Mouse (Mus musculus) forebrain, embryonic 14.5 days (tissue): ENCODE data around the gene Itga3. TPM values are rescaled to one million over a fixed set of nuclear protein-coding genes. Genes with fewer than 3 reads are reported as not detected.

Experiments used
- ATAC-seq: fragments of 200-750 bp; cut with Nextera tagmentation; 2 replicates; pipeline ENCODE4 v1.8.0; 2017; ENCODE audit warnings: mild to moderate bottlenecking, moderate library complexity
- DNase-seq: peaks from one replicate; pipeline ENCODE4 v3.0.0-alpha.2; 2015; ENCODE audit warnings: low spot score
- H3K27ac ChIP-seq: fragments of 300-500 bp; sonication (generic); 2 replicates; pipeline ENCODE4 v1.5.1; 2014; ENCODE audit warnings: low read depth, mild to moderate bottlenecking, control low read depth, low read length, moderate library complexity
- H3K27me3 ChIP-seq: fragments of 300-500 bp; sonication (generic); replicated peaks from 2 replicates; pipeline ENCODE4 v1.6.1; 2014; ENCODE audit warnings: low read length, control low read depth, mixed read lengths; ENCODE audit not compliant: control insufficient read depth, insufficient read depth
- H3K36me3 ChIP-seq: fragments of 300-500 bp; sonication (generic); 2 replicates; pipeline ENCODE4 v1.6.1; 2014; ENCODE audit warnings: low read length, control low read depth; ENCODE audit not compliant: control insufficient read depth, insufficient read depth
- H3K4me1 ChIP-seq: fragments of 300-500 bp; sonication (generic); 2 replicates; pipeline ENCODE4 v1.6.1; 2014; ENCODE audit warnings: antibody characterized with exemption, low read length, control low read depth; ENCODE audit not compliant: control insufficient read depth, insufficient read depth
- H3K4me2 ChIP-seq: fragments of 300-500 bp; sonication (generic); 2 replicates; pipeline ENCODE4 v1.6.1; 2014; ENCODE audit warnings: mild to moderate bottlenecking, control low read depth, low read length
- H3K4me3 ChIP-seq: fragments of 300-500 bp; sonication (generic); 2 replicates; pipeline ENCODE4 v1.5.1; 2014; ENCODE audit warnings: low read depth, low read length, control low read depth
- H3K9ac ChIP-seq: fragments of 300-500 bp; sonication (generic); 2 replicates; pipeline ENCODE4 v1.6.1; 2014; ENCODE audit warnings: mild to moderate bottlenecking, low read length, control low read depth, moderate library complexity
- H3K9me3 ChIP-seq: fragments of 300-500 bp; sonication (generic); replicated peaks from 2 replicates; pipeline ENCODE4 v1.6.1; 2016; ENCODE audit warnings: low read length, control low read depth, mixed read lengths; ENCODE audit not compliant: control insufficient read depth
- WGBS: fragments of 180-500 bp; shearing (Covaris S2); extraction: QIAGEN DNeasy Blood & Tissue Kit; methylation state at CpG from one replicate; pipeline ENCODE4 v1.1.7; 2014; 5-methylcytosine and 5-hydroxymethylcytosine counted together
- polyA plus RNA-seq: library from polyadenylated mRNA; unstranded; fragments of >200 nt; fragmentation: Nextera tagmentation; extraction: Ambion mirVana; gene quantifications from 2 replicates; pipeline ENCODE4 v1.2.1, GENCODE M21; 2014

Gene Itga3
- polyA plus RNA-seq, 1 experiment from 2014 or later = 4.1 TPM

DNA sequence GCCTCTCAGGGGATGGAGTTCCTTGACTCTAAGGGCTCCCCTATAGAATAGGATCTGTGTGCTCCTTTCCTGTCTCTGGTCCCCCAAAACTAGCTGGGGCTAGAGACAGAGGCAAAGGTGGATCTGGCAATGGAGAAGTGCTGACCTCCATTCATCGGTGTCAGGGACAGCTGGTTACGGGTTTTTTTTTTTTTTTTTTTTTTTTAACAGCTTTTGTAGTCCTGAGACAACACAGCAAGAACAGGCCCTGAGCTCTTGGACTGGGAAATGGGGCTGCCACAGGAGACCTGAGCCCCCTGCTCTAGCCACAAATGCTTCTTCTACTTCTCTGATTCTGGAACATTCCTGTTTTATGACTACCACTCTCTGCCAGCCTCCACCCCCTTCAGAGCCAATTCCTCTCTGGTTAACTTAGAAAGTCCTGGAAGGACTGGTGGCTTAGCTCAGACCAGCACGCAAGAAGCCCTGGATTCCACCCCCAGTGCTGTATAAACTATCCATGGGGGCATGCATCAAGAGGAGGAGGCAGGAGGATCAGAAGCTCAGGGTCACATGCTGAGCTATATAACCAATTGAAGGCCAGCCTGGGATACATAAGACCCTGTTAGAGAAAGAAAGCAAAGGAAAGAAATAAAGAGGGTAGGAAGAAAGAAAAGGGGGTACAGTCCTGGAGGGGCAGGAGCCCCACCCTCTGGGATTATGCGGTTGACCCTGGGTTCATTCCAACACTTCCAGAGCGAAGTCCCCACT lies 21.9 kb upstream of the Itga3 start:
- Histone ChIP-seq H3K4me1 (peaks cover 5% of the 10 kb centered on the region; the same call in 1 of the 2 replicates), H3K36me3 (no peaks in the 10 kb centered on the region), H3K9ac (no peak overlapping the region), H3K27ac (no peak overlapping the region), H3K9me3 (no peaks in the 10 kb centered on the region), H3K4me2 (no peak overlapping the region), H3K4me3 (no peak overlapping the region), H3K27me3 (no peaks in the 10 kb centered on the region)
- WGBS = 77% methylated on average over 5 of the region's 5 CpGs
- DNase-seq = no peak
- no peak for ATAC-seq

GRCm38 (mm10) chr11:95097889-95098288 lies 21.3 kb upstream of the Itga3 start:
- Histone ChIP-seq H3K27ac (no peak overlapping the region), H3K9ac (no peak overlapping the region), H3K9me3 (no peaks in the 10 kb centered on the region), H3K4me1 (peaks cover 5% of the 10 kb centered on the region; the same call in 1 of the 2 replicates), H3K36me3 (no peaks in the 10 kb centered on the region), H3K4me3 (no peak overlapping the region), H3K27me3 (no peaks in the 10 kb centered on the region), H3K4me2 (no peak overlapping the region)
- WGBS = 73% methylated on average over 6 of the region's 6 CpGs
- DNase-seq (no peak), ATAC-seq (no peak)

GRCm38 (mm10) chr11:95096608-95097373 lies 20.2 kb upstream of the Itga3 start:
- Histone ChIP-seq H3K4me3 (no peak overlapping the region), H3K4me2 (no peak overlapping the region), H3K27me3 (no peaks in the 10 kb centered on the region), H3K36me3 (no peaks in the 10 kb centered on the region), H3K4me1 (peaks cover 5% of the 10 kb centered on the region; the same call in 1 of the 2 replicates), H3K9ac (no peak overlapping the region), H3K9me3 (no peaks in the 10 kb centered on the region), H3K27ac (no peak overlapping the region)
- WGBS = 43% methylated on average over 4 of the region's 4 CpGs
- no peak for ATAC-seq
- DNase-seq = no peak

DNA sequence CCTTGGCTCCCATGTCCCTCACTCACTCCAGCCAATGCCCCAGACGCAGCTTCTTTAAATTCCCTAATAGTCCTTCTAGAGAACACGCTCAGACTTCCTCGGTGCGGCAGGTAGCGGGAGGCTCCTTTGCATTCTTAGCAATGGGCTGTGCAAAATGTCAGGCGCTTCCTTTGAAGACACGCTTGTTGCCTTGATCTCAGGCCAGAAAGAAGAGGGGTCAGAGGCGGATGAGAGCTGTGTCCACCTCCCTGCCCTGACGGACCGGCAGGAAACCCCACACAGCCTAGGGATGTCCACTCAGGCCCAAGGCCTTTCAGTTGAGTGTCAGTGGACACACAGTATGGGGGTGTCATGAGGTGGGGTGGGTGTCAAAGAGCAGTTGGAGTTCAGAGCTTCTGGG lies 19.0 kb upstream of the Itga3 start:
- no peak overlapping the region for H3K9ac ChIP-seq
- ATAC-seq (no peak), DNase-seq (no peak)
- no peak overlapping the region for H3K4me3 ChIP-seq
- no peaks in the 10 kb centered on the region for H3K27me3 ChIP-seq
- H3K9me3 ChIP-seq = no peaks in the 10 kb centered on the region
- H3K36me3 ChIP-seq = no peaks in the 10 kb centered on the region
- 82% methylated on average over 10 of the region's 10 CpGs for WGBS
- H3K27ac ChIP-seq = no peak overlapping the region
- no peak overlapping the region for H3K4me2 ChIP-seq
- peaks cover 5% of the 10 kb centered on the region; the same call in 1 of the 2 replicates for H3K4me1 ChIP-seq

DNA sequence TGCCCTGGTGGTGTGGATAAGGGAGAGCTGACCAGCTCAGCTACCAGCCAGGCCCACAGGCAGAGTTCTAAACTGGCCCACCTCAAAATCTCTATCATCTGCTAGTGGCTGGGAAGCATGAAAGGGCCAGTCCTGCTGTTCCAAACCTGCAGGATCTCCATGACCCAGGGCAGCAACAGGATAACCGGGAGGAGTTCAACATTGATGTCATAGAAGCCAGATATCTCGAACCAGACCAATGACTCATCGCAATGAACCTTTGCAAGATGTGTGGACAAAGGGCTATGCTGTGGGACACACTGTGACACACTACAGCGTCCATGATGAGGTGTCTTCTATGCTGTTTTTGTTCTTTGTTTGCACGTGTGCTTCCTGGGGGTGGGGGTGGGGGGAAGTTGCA lies 16.5 kb upstream of the Itga3 start:
- Histone ChIP-seq H3K9me3 (no peaks in the 10 kb centered on the region), H3K9ac (no peak overlapping the region), H3K4me1 (peaks cover 5% of the 10 kb centered on the region; the same call in 1 of the 2 replicates), H3K4me2 (no peak overlapping the region), H3K27ac (no peak overlapping the region), H3K4me3 (no peak overlapping the region), H3K36me3 (no peaks in the 10 kb centered on the region), H3K27me3 (no peaks in the 10 kb centered on the region)
- WGBS = 84% methylated on average over 5 of the region's 5 CpGs
- DNase-seq (no peak), ATAC-seq (no peak)

GRCm38 (mm10) chr11:95088857-95089779 lies 12.5 kb upstream of the Itga3 start:
- Histone ChIP-seq H3K9ac (no peak overlapping the region), H3K4me3 (no peak overlapping the region)
- 70% methylated on average over 16 of the region's 16 CpGs for WGBS

GRCm38 (mm10) chr11:95088286-95088685 lies 11.7 kb upstream of the Itga3 start:
- DNase-seq (no peak), ATAC-seq (no peak)
- H3K27ac ChIP-seq = no peak overlapping the region
- no peaks in the 10 kb centered on the region for H3K4me1 ChIP-seq
- 57% methylated on average over 7 of the region's 7 CpGs for WGBS
- no peak overlapping the region for H3K4me3 ChIP-seq
- no peak overlapping the region for H3K4me2 ChIP-seq
- no peaks in the 10 kb centered on the region for H3K9me3 ChIP-seq
- H3K36me3 ChIP-seq = no peaks in the 10 kb centered on the region
- H3K27me3 ChIP-seq = no peaks in the 10 kb centered on the region
- H3K9ac ChIP-seq = no peak overlapping the region

More at GRCm38 (mm10) chr11:95088857-95089779, 12.5 kb upstream of the Itga3 start:
- ATAC-seq = no peak
- no peak for DNase-seq
- no peaks in the 10 kb centered on the region for H3K9me3 ChIP-seq
- H3K27me3 ChIP-seq = no peaks in the 10 kb centered on the region
- no peaks in the 10 kb centered on the region for H3K4me1 ChIP-seq
- H3K36me3 ChIP-seq = no peaks in the 10 kb centered on the region
- no peak overlapping the region for H3K4me2 ChIP-seq
- H3K27ac ChIP-seq = no peak overlapping the region

- Histone ChIP-seq H3K4me3 (no peak overlapping the region), H3K9ac (no peak overlapping the region), H3K27me3 (no peaks in the 10 kb centered on the region), H3K4me1 (no peaks in the 10 kb centered on the region), H3K27ac (no peak overlapping the region), H3K9me3 (no peaks in the 10 kb centered on the region), H3K4me2 (no peak overlapping the region), H3K36me3 (no peaks in the 10 kb centered on the region)
- 69% methylated on average over 17 of the region's 17 CpGs for WGBS
- ATAC-seq (no peak), DNase-seq (no peak)
Observed at GRCm38 (mm10) chr11:95087301-95088228, 11.0 kb upstream of the Itga3 start.
